Mouse (Mus musculus) lung, postnatal 10 days (tissue): ENCODE results near the gene Tbc1d16.
A peak's percentile ranks its signal among the peaks of the same experiment; 100 is the strongest.

ENCODE experiments used
- DNase-seq: peaks from one replicate; pipeline ENCODE4 v3.0.0; 2021

Tbc1d16 gene

DNA sequence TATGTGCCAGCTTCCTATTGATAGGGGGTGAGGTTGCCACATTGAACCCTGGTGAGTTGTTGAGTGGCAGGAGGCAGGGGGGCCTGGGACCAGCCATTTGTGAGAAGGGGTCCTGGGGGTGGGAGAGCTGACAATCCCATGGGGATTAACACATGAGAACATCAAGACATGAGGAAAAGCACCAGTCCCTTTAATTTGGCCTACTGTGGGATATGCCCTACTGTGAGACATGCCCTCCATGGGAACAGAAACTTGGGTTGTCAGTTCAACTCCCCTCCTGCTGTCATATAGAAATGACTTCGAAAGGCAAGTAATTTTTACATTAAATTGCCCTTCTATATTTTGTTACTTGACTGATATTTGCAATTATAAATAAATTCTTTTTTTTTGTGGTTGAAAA lies 59.4 kb downstream of the Tbc1d16 start:
- DNase-seq, result no peak

DNA sequence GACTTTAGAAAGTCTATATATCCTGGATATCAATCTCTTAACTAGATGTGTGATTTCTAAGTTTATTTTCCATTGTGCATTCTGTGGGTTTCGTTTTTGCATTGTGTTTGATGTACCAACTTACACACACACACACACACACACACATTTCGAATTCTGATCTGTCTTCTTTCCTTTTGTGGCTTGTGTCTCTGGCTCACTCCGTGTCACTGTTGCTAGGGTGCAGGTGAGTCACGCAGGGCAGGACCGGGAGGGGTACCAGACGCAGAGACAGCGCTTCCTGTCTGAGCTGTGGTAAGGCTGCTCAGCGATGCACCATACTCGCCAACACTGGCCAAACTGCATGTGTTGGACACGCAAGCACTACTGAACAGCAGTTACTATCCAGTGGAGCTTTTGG lies 62.3 kb downstream of the Tbc1d16 start:
- DNase-seq, result no peak

DNA sequence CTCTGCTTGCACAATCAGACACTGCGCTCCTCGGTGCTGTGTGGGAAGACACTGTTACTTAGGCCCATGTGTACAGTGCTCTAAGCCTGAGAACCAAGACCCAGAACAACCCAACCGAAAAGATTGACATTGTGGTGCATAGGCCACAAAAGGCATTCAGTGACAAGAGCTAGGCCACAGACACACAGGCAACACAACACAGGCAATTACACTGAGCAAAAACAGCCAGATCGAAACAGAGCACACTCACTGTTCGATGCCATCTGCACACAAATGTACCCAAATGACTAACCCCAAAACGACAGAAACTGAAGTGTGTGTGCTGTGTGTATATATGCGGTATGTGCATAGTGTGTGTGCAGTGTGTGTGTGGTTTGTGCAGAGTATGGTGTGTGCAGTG lies 63.9 kb downstream of the Tbc1d16 start:
- no peak for DNase-seq

DNA sequence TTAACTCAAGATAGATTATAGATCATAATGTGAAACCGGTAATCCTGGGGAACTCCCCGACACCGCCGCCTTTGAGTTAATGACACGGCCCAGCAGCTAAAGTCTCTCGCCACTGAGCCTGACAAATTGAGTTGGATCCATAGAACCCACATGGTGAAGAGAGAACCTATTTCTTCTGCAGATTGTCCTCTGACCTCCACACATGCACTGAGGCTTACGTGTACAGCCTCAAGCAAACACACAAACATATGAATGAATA lies 64.6 kb downstream of the Tbc1d16 start:
- DNase-seq, result no peak

DNA sequence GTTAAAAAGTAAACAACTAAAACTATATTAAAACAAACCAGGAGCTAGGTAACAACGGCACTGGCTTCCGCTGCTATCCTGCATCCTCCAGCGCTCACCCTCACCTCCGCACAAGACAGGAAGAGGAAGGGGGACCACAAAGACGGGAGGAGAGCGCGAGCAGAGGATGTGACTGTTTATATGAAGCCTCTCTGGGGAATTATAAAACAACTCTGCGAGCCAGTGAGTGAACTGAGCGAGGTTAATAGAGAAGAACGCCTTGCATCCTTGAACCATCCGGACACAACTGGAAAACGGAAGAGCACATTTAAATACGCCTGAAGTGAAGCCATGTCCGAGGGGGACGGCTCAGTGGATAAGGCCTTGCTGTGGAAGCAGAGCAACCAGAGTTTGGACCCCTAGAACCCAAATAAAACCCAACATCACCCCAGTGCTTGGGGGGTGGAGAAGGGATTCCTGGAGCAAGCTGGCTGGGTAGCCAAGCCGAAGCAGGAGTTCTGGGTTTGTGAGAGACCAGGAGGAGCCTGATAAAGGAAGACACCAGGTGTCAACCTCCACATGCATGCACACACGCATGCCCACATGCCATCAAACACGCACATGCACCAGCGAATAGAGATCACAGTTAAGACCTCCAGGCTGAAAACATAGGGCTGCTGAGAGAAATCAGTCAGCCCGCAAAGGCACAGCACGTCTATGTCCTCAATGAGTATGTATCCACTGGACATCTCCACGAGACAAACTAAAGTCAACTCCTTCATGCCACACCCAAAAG lies 65.2 kb downstream of the Tbc1d16 start:
- DNase-seq, result peak; percentile 57

DNA sequence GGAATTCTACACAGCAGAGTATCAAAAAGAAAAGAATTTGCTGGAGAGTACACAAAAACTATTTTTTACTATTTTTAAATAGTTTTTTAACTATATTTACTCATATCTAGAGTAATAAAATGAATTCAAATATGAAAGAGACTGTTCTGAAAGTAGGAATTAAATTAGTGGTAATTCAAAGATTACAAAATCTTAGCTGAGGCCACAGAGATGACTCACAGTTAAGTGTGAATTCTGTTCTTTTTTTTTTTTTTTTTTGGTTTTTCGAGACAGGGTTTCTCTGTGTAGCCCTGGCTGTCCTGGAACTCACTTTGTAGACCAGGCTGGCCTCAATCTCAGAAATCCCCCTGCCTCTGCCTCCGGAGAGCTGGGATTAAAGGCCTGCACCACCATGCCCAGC lies 66.6 kb downstream of the Tbc1d16 start:
- DNase-seq, result no peak

DNA sequence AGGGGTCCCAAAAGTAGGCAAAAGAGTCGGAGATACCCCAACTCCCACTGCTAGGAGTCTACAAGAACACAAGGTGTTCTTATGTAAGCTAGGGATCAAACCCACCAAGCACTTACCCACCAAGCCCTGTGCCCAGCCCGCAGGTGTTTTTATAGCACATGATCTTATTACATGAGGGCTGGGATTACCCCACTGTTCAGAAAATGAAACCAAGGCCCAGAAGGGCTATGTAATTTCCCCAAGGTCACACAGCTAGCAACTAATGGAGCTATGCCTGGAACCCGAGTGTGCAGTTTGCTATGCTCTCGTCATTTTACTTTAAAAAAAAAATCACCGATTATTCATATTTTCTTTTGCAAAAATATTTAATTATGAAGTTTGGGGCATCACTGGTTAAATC lies 68.2 kb downstream of the Tbc1d16 start:
- no peak for DNase-seq

DNA sequence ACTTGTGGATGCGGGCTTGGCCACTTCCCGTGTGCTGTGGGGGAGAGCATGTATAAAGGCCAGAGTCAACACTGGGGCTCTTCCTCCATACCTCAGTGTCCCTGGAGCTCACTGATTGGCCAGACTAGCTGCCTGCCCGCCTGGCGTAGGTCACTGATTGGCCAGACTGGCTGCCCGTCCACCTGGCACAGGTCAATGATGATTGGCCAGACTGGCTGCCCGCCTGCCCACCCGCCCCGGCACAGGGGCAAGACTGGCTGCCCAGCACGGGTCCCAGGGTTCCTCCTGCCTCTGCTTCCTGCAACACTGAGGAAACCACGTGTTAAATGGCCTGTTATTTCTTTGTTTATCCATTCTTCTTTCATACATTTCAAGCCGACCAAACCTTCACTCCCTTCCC lies 68.8 kb downstream of the Tbc1d16 start:
- no peak for DNase-seq

DNA sequence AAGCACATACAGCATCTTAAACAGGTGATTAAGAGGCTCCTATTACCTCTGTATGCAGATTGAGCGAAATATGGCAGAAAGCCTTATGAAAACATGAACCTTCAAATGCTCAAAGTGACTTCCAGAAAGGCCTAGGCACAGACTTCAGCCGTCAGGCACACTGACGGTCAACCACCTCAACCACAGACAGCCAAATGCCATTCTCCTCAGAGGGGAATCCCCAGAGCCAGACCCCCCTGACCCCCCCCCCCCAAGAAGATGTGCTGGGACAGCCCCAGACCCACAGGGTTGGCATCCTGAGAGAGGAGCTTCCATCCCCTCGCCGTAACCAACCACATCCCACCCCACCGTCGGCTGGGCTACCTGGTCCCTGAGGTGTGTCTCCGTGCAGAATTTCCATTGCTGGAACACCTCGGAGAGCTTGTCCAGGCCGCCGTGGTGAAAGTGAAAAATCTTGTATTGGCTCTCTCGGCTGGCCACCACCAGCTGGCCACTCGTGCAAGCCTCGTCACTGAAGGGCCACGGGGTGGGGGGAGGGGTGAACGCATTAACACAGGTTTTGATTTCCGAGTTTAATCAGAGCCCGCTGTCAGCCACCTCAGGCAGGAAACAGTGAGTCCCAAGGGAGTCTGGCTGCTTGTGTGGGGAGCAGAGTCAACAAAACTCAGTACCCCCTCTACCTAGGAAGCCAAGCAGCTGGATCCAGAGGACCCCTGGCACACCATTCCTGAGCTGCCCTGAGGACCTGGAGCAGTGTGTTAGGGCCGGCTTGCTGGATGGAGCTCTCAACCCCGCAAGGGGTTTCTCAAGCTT lies 70.7 kb downstream of the Tbc1d16 start:
- no peak for DNase-seq

DNA sequence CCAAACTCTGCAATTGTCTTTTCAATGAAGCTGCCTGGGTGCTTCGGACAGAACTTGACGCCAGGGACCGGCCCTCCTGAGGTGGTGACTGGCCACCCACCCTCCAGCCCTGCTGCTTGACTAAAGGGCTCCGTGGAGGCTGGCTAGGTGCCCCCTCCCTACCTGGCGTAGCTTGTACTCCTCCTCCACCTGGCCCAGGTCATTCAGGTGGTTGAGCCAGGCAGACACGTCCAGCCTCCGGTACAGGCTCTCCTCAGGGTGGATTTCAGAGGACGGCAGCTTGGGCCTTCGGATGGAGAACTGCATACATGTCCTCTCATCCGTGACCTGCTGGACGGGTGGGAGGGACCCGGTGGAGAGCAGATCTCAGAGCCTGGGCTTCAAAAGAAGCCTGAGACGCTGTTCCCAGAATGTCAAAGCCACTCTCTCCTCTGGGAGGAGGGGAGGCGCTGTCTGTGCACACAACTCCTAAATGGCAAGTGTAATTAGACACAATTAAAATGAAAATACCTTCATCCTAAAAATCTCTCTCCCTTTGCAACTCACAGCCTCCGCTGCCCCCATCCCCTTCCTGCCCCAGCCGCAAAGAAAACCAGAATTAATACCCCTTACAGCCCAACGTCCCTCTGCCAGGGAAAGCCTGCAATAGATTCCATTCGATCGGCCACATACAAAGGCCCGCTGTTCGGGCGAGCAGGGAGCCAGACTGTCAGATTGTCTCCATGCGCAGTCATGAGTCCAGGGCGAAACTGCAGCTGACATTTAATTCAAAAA lies 71.6 kb downstream of the Tbc1d16 start:
- no peak for DNase-seq

DNA sequence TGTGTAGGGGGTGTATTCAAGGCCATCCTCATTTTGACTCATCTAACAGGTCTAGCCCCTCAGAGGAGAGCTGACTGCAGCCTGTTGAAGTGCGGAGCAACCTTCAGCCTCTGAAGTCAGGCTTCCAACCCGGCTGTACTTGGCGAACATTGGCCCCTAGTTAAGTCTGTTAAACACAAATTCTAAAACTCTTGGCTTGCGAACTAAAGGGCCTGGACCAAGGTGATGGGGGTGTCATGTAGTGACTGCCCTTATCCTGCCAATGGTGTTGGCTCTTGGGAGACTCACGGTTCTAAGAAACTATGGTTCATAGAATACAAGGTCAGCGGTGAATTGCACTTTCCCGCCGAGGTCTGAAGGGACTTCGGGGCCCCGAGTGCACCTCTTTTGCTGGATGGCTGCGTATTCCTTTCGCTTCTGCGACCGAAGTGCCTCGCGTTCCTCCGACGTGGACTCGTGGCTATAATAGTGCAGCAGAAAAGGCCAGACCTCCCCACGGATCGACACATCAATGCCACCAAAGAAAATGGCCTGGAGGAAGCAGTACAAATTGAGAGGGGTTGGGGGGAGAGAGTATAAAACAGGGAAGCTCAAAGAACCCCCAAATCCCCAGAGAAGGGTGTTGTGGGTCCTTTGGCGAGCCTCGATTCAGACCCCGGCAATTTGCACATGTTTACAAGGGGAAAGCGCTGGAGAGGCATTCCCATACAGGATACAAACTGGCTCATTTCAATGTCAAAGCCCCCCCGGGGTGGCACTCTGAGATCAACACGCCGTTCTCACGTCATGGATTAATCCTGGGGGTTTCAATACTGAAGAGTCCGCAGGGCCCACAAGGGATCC lies 72.4 kb downstream of the Tbc1d16 start:
- DNase-seq, result no peak

DNA sequence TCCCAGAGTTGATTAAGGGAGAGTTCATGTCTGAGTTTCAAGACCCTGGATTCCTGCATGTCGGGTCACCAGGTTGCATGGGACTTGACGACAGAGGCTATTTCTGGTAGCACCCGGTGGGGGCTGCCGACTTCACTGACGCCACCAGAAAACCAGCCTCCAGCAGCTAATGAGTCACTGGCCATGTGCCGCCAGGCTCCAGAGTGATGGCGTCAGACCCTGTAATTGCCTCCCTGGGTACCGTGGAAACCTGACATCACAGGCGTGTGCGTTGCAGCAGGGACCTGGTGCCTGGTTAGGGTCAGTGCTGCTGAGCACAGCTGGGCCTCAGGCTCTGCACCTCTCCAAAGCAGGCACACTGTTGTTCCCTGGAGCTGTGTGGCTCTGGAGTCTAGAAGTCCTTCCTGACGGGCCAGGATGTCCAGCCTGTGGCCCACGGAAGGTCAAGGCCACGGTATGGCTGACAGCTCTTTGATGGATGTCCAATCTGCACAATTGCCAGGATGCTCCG lies 75.9 kb downstream of the Tbc1d16 start:
- DNase-seq, result no peak

DNA sequence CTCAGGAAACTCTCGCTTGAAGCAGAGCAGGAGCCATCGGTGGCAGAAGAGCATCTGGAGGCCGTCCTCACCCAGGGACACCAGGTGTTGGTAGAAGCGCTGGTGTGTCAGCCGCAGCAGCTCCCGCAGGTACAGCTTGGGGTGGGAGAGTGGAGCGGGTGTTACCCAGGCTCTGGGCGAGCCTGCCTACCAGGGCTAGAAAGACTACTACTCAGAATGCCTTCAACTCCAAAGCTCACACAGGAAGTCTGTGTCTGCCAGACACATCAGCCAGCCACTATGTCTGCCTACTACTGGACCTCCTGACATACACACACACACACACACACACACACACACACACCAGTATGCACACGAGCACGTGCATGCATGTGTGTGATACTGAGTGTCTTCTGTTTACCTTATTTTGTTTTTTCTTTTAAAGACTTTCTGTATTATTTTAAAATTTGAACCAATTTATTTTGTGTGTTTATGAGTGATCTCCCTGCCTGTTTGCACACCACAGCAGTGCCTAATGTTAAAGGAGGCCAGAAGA lies 77.2 kb downstream of the Tbc1d16 start:
- DNase-seq, result no peak

DNA sequence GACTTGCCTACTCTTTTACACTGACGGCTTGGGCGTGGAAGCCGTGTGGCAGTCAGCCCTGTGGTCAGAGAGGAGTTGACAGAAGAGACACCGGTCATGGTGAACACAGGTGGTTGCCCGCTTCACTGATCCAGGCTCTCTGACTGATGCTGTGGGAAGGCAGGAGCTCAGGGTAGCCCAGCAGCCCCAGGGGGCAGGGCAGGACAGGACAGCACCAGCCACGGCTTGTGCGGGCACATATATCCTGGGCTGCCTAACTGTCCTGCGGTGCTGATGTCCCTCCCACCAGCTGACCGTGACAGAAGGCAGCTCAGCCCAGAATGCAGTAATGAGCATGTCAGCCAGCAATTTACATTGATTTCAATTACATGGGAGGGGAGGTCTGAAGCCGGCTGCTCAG lies 77.9 kb downstream of the Tbc1d16 start:
- no peak for DNase-seq

DNA sequence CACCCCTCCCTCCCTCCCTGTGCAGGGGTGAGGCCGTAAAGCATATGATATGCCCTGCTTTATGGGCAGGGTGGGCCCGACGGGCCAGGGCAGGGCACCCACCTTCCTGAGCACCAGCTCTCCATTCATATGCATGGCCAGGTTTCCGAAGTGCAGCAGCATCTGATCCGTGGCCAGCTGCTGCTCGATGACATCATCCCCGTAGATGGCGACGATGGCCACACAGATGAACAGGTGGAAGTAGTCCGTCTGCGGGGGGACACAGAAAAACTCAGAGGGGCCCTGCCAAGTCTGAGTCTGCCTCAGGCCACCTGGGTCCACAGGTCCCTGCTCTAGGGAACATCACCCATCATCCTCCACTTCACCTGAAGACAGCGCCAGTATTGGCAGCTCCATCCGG lies 79.5 kb downstream of the Tbc1d16 start:
- DNase-seq, result no peak

DNA sequence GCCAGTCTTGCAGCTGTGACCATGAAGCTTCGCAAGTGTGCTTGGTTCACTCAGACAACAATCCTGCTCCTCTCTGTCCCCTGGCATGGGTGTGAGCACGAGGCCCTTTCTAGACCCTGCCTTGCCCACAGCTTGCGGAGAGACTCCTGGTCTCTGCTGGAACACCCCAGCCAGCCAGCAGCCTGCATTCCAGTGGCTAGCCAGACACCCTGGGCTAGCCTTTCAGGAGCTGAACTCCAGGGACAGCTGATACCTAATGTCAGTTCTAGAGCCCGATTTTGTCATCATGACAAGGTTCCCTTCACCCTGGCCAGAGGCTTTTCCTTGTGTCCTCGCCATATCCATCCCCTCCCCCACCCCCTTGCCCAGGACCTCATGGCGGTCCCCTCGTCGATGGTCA lies 81.1 kb downstream of the Tbc1d16 start:
- no peak for DNase-seq

DNA sequence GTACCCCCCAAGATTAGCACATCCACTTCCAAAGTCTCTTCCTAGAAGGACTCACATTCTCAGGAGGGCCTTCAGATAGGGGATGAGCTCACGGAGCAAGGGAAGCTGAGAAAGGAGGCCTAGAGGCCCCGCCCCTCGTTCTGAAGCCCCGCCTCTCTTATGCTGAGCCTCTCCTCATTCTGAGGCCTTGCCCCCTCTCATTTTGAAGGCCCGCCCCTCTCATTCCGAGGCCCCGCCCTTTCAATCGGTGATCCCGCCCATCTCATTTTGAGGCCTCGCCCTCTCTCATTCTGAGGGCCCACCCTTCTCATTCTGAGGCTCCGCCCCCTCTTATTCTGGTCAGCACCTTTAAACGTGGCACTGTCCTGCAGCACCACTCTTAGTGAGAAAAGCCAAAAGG lies 82.2 kb downstream of the Tbc1d16 start:
- peak; percentile 52 for DNase-seq

DNA sequence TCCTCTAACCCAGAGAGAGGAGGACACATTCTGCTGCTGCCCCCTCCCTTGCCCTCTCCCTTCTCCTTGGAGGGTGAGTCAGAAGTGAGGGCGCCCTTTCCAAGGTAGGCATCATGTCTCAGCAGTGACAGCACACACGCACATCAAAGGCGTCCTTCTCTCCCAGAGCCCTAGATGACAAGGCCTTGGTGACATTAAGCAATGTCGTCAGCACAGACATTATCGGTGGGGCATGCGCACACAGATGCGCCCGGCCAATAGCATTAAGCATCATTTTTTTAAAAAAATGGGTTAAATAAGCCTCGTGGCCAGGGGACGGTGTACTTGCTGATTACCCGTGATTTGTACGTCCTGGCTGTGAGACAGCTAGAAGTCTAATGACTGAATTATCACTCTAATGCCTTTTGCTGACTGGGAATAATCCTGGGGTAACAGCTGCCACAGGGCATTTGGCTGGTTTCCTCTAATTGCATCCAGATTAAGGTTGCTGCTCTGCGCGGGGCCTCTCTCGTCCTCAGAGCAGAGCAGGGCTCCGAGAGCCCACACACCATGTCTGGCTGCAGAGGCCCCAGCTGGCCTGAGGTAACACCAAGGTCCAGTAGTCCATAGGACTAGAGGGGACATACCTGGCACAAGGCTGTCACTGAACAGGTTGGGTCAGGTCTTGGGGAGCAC lies 83.4 kb downstream of the Tbc1d16 start:
- DNase-seq, result no peak

DNA sequence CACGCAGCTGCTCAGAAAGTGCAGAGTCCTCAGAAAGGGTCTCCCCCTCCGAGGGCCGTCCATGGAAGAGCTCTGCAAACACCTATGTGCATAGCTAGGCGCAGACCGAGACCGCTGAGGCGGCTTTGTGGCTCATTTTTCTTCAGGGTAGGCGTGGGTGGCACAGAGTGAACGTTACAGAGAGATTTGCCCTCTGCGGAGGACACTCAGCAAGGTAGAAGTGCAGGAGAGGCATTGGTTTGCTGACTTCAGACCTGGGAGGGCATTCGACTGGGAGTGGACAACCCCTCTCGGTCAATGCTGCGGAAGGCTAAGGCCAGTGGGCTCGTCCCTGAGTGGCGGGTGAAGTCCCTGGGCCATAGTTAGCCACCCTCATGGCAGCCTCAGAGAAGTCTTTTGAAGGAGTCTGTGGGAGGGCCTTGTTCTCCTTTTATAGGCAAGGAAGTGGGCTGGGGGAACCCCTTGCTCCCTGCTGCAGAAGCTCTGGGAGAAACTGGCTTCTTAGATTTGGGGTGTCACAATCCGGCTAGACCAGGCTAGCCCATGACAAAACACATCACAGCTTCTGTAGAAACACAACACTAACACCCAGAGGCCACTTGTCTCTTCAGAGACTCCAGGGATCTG lies 84.8 kb downstream of the Tbc1d16 start:
- no peak for DNase-seq

DNA sequence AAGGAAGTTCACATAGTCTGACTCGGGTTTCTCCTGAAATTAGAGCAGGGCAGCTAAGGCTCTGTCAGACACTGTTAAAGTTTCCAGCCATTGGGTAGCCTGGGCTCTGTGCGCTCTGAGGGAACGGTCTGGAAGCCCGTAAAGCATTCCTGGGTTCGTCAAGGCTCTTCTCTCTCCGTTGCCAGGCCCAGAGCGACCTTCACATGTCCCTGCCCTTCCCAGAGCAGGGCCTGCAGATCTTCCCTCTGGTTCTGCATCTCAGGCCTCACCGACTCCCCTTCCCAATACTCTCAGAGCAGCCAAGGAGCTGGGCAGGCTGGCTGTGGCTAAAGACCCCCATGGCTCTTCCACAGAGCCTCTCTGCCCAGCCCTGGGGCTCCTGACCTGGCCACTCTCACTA lies 85.7 kb downstream of the Tbc1d16 start:
- DNase-seq, result no peak

DNA sequence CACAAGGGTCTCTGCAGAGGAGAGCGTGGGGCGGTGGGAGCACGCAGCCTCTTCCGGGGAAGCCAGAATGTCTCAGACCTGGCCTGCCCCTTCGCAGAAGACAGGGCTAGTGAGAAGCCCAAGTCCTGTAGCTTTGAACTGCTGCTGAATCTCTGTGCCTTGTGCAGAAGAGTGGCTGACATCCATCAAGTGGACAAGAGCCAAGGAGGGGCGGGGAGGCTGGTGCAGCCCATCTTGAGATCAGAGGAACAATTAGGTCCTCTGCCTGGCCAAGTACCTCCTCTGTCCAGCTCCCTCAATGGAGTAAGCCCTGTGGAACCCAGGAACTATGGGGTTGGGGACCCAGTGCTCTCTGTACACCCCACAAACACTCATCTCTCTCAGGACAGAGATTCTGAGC lies 89.3 kb downstream of the Tbc1d16 start:
- no peak for DNase-seq

DNA sequence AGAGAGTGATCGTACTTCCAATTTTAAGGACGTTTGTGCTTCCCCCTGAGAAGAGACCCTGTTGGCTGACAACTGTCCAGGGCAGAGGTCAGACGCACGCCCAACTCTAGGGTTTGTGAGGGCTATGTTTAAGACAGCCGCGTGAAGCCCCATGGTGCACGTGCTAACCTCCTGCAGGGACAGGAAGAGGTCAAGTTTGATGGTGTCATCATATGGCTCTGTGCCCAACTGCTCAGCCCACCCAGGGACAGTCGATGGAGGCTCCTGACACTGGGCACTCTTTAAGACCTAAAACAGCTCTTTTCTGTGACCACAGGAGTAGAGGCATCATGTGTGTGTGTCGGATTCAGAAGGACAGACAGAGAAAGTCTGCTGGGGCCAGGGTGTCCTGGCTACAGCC lies 90.1 kb downstream of the Tbc1d16 start:
- peak; percentile 45 for DNase-seq
